Mouse (Mus musculus) neural tube, embryonic 12.5 days (tissue): Measurements from ENCODE around the gene Rbm7. TPM values are rescaled to one million over a fixed set of nuclear protein-coding genes. Genes with fewer than 3 reads are reported as not detected.

Experiments
- ATAC-seq: fragments of 200-750 bp; cut with Nextera tagmentation; 2 replicates; pipeline ENCODE4 v1.8.0; 2017; ENCODE audit warnings: low read depth, mild to moderate bottlenecking, moderate TSS enrichment, moderate library complexity; ENCODE audit not compliant: low FRiP score
- H3K27ac ChIP-seq: fragments of 300-500 bp; sonication (generic); 2 replicates; pipeline ENCODE4 v1.5.1; 2016
- H3K27me3 ChIP-seq: fragments of 300-500 bp; sonication (generic); replicated peaks from 2 replicates; pipeline ENCODE4 v1.6.1; 2016; ENCODE audit warnings: mild to moderate bottlenecking
- H3K36me3 ChIP-seq: fragments of 300-500 bp; sonication (generic); 2 replicates; pipeline ENCODE4 v1.6.1; 2016; ENCODE audit warnings: mild to moderate bottlenecking
- H3K4me1 ChIP-seq: fragments of 300-500 bp; sonication (generic); 2 replicates; pipeline ENCODE4 v1.6.1; 2016
- H3K4me2 ChIP-seq: fragments of 300-500 bp; sonication (generic); replicated peaks from 2 replicates; pipeline ENCODE4 v1.6.1; 2016; ENCODE audit warnings: mild to moderate bottlenecking
- H3K4me3 ChIP-seq: fragments of 300-500 bp; sonication (generic); 2 replicates; pipeline ENCODE4 v1.5.1; 2016
- H3K9ac ChIP-seq: fragments of 300-500 bp; sonication (generic); 2 replicates; pipeline ENCODE4 v1.6.1; 2016; ENCODE audit warnings: mild to moderate bottlenecking
- H3K9me3 ChIP-seq: fragments of 300-500 bp; sonication (generic); 2 replicates; pipeline ENCODE4 v1.6.1; 2016; ENCODE audit warnings: mild to moderate bottlenecking
- WGBS: fragments of 180-500 bp; shearing (Covaris S2); methylation state at CpG from one replicate; pipeline ENCODE4 v1.1.7; 2016; 5-methylcytosine and 5-hydroxymethylcytosine counted together
- microRNA-seq: library from miRNA; unstranded; fragments of <30 nt; microRNA quantifications from one replicate; pipeline ENCODE4, GENCODE M21; 2017
- polyA plus RNA-seq: library from polyadenylated mRNA; unstranded; fragments of >200 nt; fragmentation: Nextera tagmentation; extraction: Ambion mirVana; gene quantifications from 2 replicates; pipeline ENCODE4 v1.2.1, GENCODE M21; 2016

Rbm7 gene
- polyA plus RNA-seq, 1 experiment from 2014 or later: 97.7 TPM

DNA sequence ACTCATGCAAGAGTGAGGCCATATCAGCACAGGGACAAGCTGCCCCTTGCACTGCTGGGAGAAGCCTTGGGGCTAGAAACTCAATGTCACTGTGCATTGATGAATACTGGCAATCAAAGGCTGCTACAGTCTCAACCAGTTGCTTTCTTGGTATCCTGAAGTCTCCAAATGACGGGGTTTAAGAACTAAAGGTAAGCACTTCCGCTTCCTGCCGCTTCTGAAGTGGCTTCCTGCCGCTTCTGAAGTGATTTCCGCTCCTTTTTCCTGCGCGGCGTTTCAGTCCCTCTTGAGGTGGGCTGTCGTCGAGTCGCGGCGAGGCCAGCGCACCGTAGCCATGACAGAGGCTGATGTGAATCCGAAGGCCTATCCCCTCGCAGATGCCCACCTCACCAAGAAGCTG is 45.0 kb downstream of the Rbm7 start:
- 94% methylated on average over 17 of the region's 17 CpGs for WGBS
- Histone ChIP-seq H3K27ac (no peak overlapping the region), H3K27me3 (no peaks in the 10 kb centered on the region), H3K4me2 (no peak overlapping the region), H3K4me3 (no peak overlapping the region), H3K36me3 (no peaks in the 10 kb centered on the region), H3K9me3 (no peaks in the 10 kb centered on the region), H3K9ac (no peak overlapping the region), H3K4me1 (no peaks in the 10 kb centered on the region)
- ATAC-seq: no peak

DNA sequence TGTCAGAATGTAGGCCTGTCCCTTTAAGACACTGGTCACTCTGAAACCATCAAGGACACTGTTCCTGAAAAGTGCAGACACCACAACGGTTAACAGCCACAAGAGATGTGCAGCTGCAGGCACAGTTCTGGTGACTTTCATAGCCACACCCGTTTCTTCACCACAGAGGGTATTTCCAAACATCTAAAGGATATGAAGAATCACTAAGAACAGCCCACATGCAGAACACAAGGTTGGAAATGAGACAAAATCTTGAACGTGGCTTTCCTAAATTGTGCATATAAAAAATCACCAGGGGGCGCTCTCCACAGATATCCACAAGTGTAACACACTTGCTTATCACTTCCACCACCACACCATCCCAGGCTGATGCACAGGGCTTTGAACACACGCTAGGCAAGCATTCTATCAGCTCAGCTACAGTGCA is 47.3 kb downstream of the Rbm7 start:
- H3K9me3 ChIP-seq: no peaks in the 10 kb centered on the region
- H3K27me3 ChIP-seq: no peaks in the 10 kb centered on the region
- H3K4me3 ChIP-seq: no peak overlapping the region
- 39% methylated on average over 5 of the region's 5 CpGs for WGBS
- no peak overlapping the region for H3K27ac ChIP-seq
- no peak overlapping the region for H3K4me2 ChIP-seq
- ATAC-seq: no peak
- H3K36me3 ChIP-seq: no peaks in the 10 kb centered on the region
- H3K9ac ChIP-seq: no peak overlapping the region
- H3K4me1 ChIP-seq: no peaks in the 10 kb centered on the region

DNA sequence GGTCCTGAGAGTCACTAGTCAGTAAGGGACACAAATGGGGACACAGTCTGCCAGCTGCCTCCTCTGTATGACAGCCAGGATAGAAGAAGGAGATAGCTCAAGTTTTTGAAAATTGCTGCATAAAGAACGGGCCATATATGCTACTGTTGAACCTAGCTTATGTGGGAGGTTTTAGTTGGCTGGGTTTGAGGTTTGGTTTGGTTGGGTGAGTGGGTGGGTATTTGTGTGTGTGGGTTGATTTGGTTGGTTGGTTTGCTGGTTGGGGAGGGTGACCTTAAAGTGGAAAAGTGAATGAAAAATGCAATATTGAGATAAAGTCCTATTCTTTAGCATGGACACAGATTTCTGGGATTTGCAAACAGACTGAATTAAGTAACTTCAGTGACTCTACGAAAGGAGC is 50.3 kb downstream of the Rbm7 start:
- Histone ChIP-seq H3K36me3 (no peaks in the 10 kb centered on the region), H3K27ac (no peak overlapping the region), H3K9ac (no peak overlapping the region), H3K9me3 (no peaks in the 10 kb centered on the region), H3K4me2 (no peak overlapping the region), H3K27me3 (no peaks in the 10 kb centered on the region), H3K4me3 (no peak overlapping the region), H3K4me1 (no peaks in the 10 kb centered on the region)
- no peak for ATAC-seq
- WGBS: 84% methylated on average over 2 of the region's 2 CpGs

GRCm38 (mm10) chr9:48443873-48444272 is 51.2 kb downstream of the Rbm7 start:
- Histone ChIP-seq H3K4me2 (no peak overlapping the region), H3K27ac (no peak overlapping the region), H3K36me3 (no peaks in the 10 kb centered on the region), H3K4me1 (no peaks in the 10 kb centered on the region), H3K9ac (no peak overlapping the region), H3K4me3 (no peak overlapping the region), H3K27me3 (no peaks in the 10 kb centered on the region), H3K9me3 (no peaks in the 10 kb centered on the region)
- WGBS: 88% methylated on average over 1 of the region's 1 CpGs
- no peak for ATAC-seq

Small RNA genes within 50 kb of the gene (microRNA-seq; reads per million reads assigned to microRNA genes)
- gene Gm23653: not detected

Other genes starting within 250 kb of the Rbm7 start
- gene Nxpe2, start 141.8 kb downstream of the Rbm7 start, polyA plus RNA-seq: 0.32 and 0.60 TPM in 2 replicates
- gene Rexo2, start 14.7 kb downstream of the Rbm7 start, polyA plus RNA-seq: 89.9 and 93.8 TPM in 2 replicates
- gene Gm5617, start 143 bp upstream of the Rbm7 start, polyA plus RNA-seq: 35.5 and 36.0 TPM in 2 replicates
- gene Nnmt, start 109.9 kb upstream of the Rbm7 start, polyA plus RNA-seq: 0.61 and 1.6 TPM in 2 replicates